Mouse (Mus musculus): Measurements from ENCODE around the gene Pigg.

DNA sequence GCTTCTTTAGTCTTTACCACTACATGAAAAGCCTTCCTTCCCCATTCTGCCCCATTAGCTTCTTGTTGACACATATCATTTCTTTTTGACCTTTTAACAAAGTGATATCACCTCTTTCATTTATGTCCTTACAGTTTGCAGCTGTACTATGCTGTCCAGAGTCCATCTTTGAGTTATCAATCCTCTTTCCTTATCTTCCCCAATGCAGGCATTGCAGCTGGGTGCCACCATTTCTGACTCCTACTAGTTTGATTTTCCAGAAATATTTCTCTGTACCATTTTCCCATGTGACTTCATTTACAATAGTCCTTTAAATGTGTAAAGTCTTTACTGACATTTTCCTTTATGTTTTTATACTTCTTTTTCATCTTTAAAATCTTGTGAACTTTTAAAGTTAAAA lies 45.4 kb upstream of the Pigg start:
- no peak for TF ChIP-seq CTCF (IDR thresholded peaks at IDR 0.05)
- no peak for TF ChIP-seq EP300 (IDR thresholded peaks at IDR 0.05)

Data from lung, postnatal 0 days (tissue).